Mouse (Mus musculus) embryonic facial prominence, embryonic 14.5 days (tissue): Measurements from ENCODE around the gene Dchs1. TPM values are rescaled to one million over a fixed set of nuclear protein-coding genes. Genes with fewer than 3 reads are reported as not detected.
"Not testable (repeated sequence)": the region's sequence is repeated elsewhere in the genome, so short reads cannot be mapped to it uniquely, and the experiment has no call there.

ENCODE experiments used
- ATAC-seq: fragments of 200-750 bp; cut with Nextera tagmentation; 2 replicates; pipeline ENCODE4 v1.8.0; 2017; ENCODE audit warnings: low read depth, moderate number of reproducible peaks, moderate TSS enrichment
- DNase-seq: peaks from one replicate; pipeline ENCODE4 v3.0.0-alpha.2; 2015; ENCODE audit warnings: low spot score
- H3K27ac ChIP-seq: fragments of 300-500 bp; sonication (generic); replicated peaks from 2 replicates; pipeline ENCODE4 v1.5.1; 2014; ENCODE audit warnings: low read depth, mild to moderate bottlenecking, low read length, moderate library complexity
- H3K27me3 ChIP-seq: fragments of 300-500 bp; sonication (generic); replicated peaks from 2 replicates; pipeline ENCODE4 v1.6.1; 2014; ENCODE audit warnings: low read length; ENCODE audit not compliant: control insufficient read depth, insufficient read depth
- H3K36me3 ChIP-seq: fragments of 300-500 bp; sonication (generic); 2 replicates; pipeline ENCODE4 v1.6.1; 2014; ENCODE audit warnings: low read length, mixed read lengths; ENCODE audit not compliant: control insufficient read depth, insufficient read depth
- H3K4me1 ChIP-seq: fragments of 300-500 bp; sonication (generic); 2 replicates; pipeline ENCODE4 v1.6.1; 2014; ENCODE audit warnings: antibody characterized with exemption, low read length; ENCODE audit not compliant: control insufficient read depth, insufficient read depth
- H3K4me2 ChIP-seq: fragments of 300-500 bp; sonication (generic); 2 replicates; pipeline ENCODE4 v1.6.1; 2014; ENCODE audit warnings: low read depth, mild to moderate bottlenecking, low read length, moderate library complexity, mixed read lengths
- H3K4me3 ChIP-seq: fragments of 300-500 bp; sonication (generic); 2 replicates; pipeline ENCODE4 v1.5.1; 2014; ENCODE audit warnings: low read depth, mild to moderate bottlenecking, low read length
- H3K9ac ChIP-seq: fragments of 300-500 bp; sonication (generic); 2 replicates; pipeline ENCODE4 v1.6.1; 2014; ENCODE audit warnings: low read depth, mild to moderate bottlenecking, low read length, moderate library complexity, mixed read lengths
- H3K9me3 ChIP-seq: fragments of 300-500 bp; sonication (generic); 2 replicates; pipeline ENCODE4 v1.6.1; 2016; ENCODE audit warnings: low read length; ENCODE audit not compliant: control insufficient read depth
- whole genome bisulfite sequencing: fragments of 180-500 bp; shearing (Covaris S2); extraction: QIAGEN DNeasy Blood & Tissue Kit; methylation state at CpG from one replicate; pipeline ENCODE4 v1.1.7; 2014; 5-methylcytosine and 5-hydroxymethylcytosine counted together
- polyA plus RNA-seq: library from polyadenylated mRNA; unstranded; fragments of >200 nt; fragmentation: Nextera tagmentation; extraction: Ambion mirVana; gene quantifications from 2 replicates; pipeline ENCODE4 v1.2.1, GENCODE M21; 2014

Dchs1 gene
- polyA plus RNA-seq, 1 experiment from 2014 or later = 21.2 TPM

- no peak overlapping the region for H3K4me3 ChIP-seq
- H3K27ac ChIP-seq = no peak overlapping the region
Observed at GRCm38 (mm10) chr7:105761813-105762484, 25.5 kb downstream of the Dchs1 start.

GRCm38 (mm10) chr7:105753281-105753680 lies 34.2 kb downstream of the Dchs1 start:
- no peak overlapping the region for H3K9ac ChIP-seq
- peaks cover 70% of the 10 kb centered on the region for H3K36me3 ChIP-seq
- no peak overlapping the region; the same call in 1 of the 2 replicates for H3K27ac ChIP-seq
- DNase-seq (no peak), ATAC-seq (no peak)
- no peaks in the 10 kb centered on the region for H3K27me3 ChIP-seq
- H3K4me1 ChIP-seq = peaks cover 9% of the 10 kb centered on the region; the same call in 1 of the 2 replicates
- no peak overlapping the region for H3K4me3 ChIP-seq
- no peak overlapping the region for H3K4me2 ChIP-seq
- no peaks in the 10 kb centered on the region for H3K9me3 ChIP-seq
- WGBS = 92% methylated on average over 10 of the region's 10 CpGs

More at GRCm38 (mm10) chr7:105761813-105762484, 25.5 kb downstream of the Dchs1 start:
- Histone ChIP-seq H3K9ac (no peak overlapping the region), H3K4me1 (no peaks in the 10 kb centered on the region), H3K4me2 (peak overlapping the region; percentile 26; the same call in 1 of the 2 replicates), H3K9me3 (no peaks in the 10 kb centered on the region), H3K36me3 (peaks cover 93% of the 10 kb centered on the region), H3K27me3 (no peaks in the 10 kb centered on the region)
- DNase-seq (no peak), ATAC-seq (peak; percentile 17; the same call in 1 of the 2 replicates)
- 37% methylated on average over 46 of the region's 51 CpGs for WGBS

GRCm38 (mm10) chr7:105752716-105753115 lies 34.7 kb downstream of the Dchs1 start:
- DNase-seq (no peak), ATAC-seq (peak; percentile 17)
- Histone ChIP-seq H3K4me1 (peaks cover 9% of the 10 kb centered on the region; the same call in 1 of the 2 replicates), H3K27me3 (no peaks in the 10 kb centered on the region), H3K27ac (no peak overlapping the region; the same call in 1 of the 2 replicates), H3K36me3 (peaks cover 70% of the 10 kb centered on the region), H3K4me3 (no peak overlapping the region), H3K9me3 (no peaks in the 10 kb centered on the region), H3K4me2 (no peak overlapping the region), H3K9ac (no peak overlapping the region)
- WGBS = 81% methylated on average over 2 of the region's 2 CpGs

- Histone ChIP-seq H3K4me2 (peak within 1 kb of the TSS; percentile 76), H3K4me1 (peaks cover 9% of the 10 kb centered on the region; the same call in 1 of the 2 replicates), H3K27ac (peak within 1 kb of the TSS; percentile 48), H3K27me3 (no peaks in the 10 kb centered on the region), H3K9me3 (no peaks in the 10 kb centered on the region), H3K9ac (peak within 1 kb of the TSS; percentile 74), H3K36me3 (peaks cover 67% of the 10 kb centered on the region), H3K4me3 (peak within 1 kb of the TSS; percentile 65)
- DNase-seq (peak; percentile 95), ATAC-seq (peak; percentile 91)
- 25% methylated on average over 18 of the region's 20 CpGs for WGBS
Observed at GRCm38 (mm10) chr7:105751491-105752433, 35.7 kb downstream of the Dchs1 start, which contains the start of gene Tpp1. Tpp1 (minus strand) TSS chr7:105752235.

GRCm38 (mm10) chr7:105747776-105748175 lies 39.7 kb downstream of the Dchs1 start:
- Histone ChIP-seq H3K36me3 (peaks cover 40% of the 10 kb centered on the region), H3K4me2 (no peak overlapping the region), H3K4me1 (peaks cover 9% of the 10 kb centered on the region; the same call in 1 of the 2 replicates), H3K9me3 (no peaks in the 10 kb centered on the region), H3K4me3 (no peak overlapping the region), H3K27me3 (no peaks in the 10 kb centered on the region), H3K27ac (no peak overlapping the region), H3K9ac (no peak overlapping the region)
- 81% methylated on average over 2 of the region's 2 CpGs for WGBS
- DNase-seq (no peak), ATAC-seq (no peak)

GRCm38 (mm10) chr7:105743926-105744590 lies 43.4 kb downstream of the Dchs1 start, which contains the start of gene Taf10:
Taf10 (minus strand) TSS chr7:105744361.
- DNase-seq (peak; percentile 95), ATAC-seq (peak; percentile 98)
- Histone ChIP-seq H3K9me3 (no peaks in the 10 kb centered on the region), H3K4me3 (peak within 1 kb of the TSS; percentile 75), H3K27me3 (no peaks in the 10 kb centered on the region), H3K27ac (peak within 1 kb of the TSS; percentile 49), H3K4me1 (peaks cover 5% of the 10 kb centered on the region; the same call in 1 of the 2 replicates), H3K36me3 (peaks cover 63% of the 10 kb centered on the region), H3K9ac (peak within 1 kb of the TSS; percentile 89), H3K4me2 (peak within 1 kb of the TSS; percentile 83)
- WGBS = 1% methylated on average over 10 of the region's 67 CpGs

- 44% methylated on average over 15 of the region's 20 CpGs for WGBS
- peaks cover 12% of the 10 kb centered on the region; the same call in 1 of the 2 replicates for H3K4me1 ChIP-seq
- H3K27ac ChIP-seq = peak overlapping the region; percentile 49; the same call in 1 of the 2 replicates
- peak; percentile 4 for ATAC-seq
- peak overlapping the region; percentile 83 for H3K4me2 ChIP-seq
- peak overlapping the region; percentile 75 for H3K4me3 ChIP-seq
- H3K9me3 ChIP-seq, DNase-seq, H3K27me3 ChIP-seq: not testable (repeated sequence)
- peak overlapping the region; percentile 89 for H3K9ac ChIP-seq
- H3K36me3 ChIP-seq = peaks cover 56% of the 10 kb centered on the region
Observed at GRCm38 (mm10) chr7:105743246-105743925, 44.1 kb downstream of the Dchs1 start.
